Mouse (Mus musculus) embryonic facial prominence, embryonic 15.5 days (tissue): ENCODE data around the gene Fam81a. TPM values are rescaled to one million over a fixed set of nuclear protein-coding genes. Genes with fewer than 3 reads are reported as not detected.
A peak's percentile ranks its signal among the peaks of the same experiment; 100 is the strongest.

Experiments used
- ATAC-seq: fragments of 200-750 bp; cut with Nextera tagmentation; 2 replicates; pipeline ENCODE4 v1.8.0; 2017; ENCODE audit warnings: low read depth, moderate TSS enrichment; ENCODE audit not compliant: insufficient number of reproducible peaks, low FRiP score, low TSS enrichment
- H3K27ac ChIP-seq: fragments of 300-500 bp; sonication (generic); replicated peaks from 2 replicates; pipeline ENCODE4 v1.5.1; 2015; ENCODE audit warnings: mild to moderate bottlenecking, inconsistent platforms
- H3K27me3 ChIP-seq: fragments of 300-500 bp; sonication (generic); 2 replicates; pipeline ENCODE4 v1.6.1; 2015; ENCODE audit warnings: inconsistent platforms
- H3K36me3 ChIP-seq: fragments of 300-500 bp; sonication (generic); 2 replicates; pipeline ENCODE4 v1.6.1; 2015; ENCODE audit warnings: mild to moderate bottlenecking, inconsistent platforms
- H3K4me1 ChIP-seq: fragments of 300-500 bp; sonication (generic); 2 replicates; pipeline ENCODE4 v1.6.1; 2015; ENCODE audit warnings: inconsistent platforms
- H3K4me2 ChIP-seq: fragments of 300-500 bp; sonication (generic); replicated peaks from 2 replicates; pipeline ENCODE4 v1.6.1; 2015; ENCODE audit warnings: mild to moderate bottlenecking, inconsistent platforms
- H3K4me3 ChIP-seq: fragments of 300-500 bp; sonication (generic); replicated peaks from 2 replicates; pipeline ENCODE4 v1.5.1; 2015; ENCODE audit warnings: mild to moderate bottlenecking, inconsistent platforms
- H3K9ac ChIP-seq: fragments of 300-500 bp; sonication (generic); 2 replicates; pipeline ENCODE4 v1.6.1; 2015; ENCODE audit warnings: inconsistent platforms
- H3K9me3 ChIP-seq: fragments of 300-500 bp; sonication (generic); replicated peaks from 2 replicates; pipeline ENCODE4 v1.6.1; 2016; ENCODE audit warnings: inconsistent platforms
- WGBS: fragments of 180-500 bp; shearing (Covaris S2); methylation state at CpG from one replicate; pipeline ENCODE4 v1.1.7; 2015; 5-methylcytosine and 5-hydroxymethylcytosine counted together
- polyA plus RNA-seq: library from polyadenylated mRNA; unstranded; fragments of >200 nt; fragmentation: Nextera tagmentation; extraction: Ambion mirVana; gene quantifications from 2 replicates; pipeline ENCODE4 v1.2.1, GENCODE M21; 2015

The Fam81a gene
- polyA plus RNA-seq, 1 experiment from 2014 or later: 13.8 TPM

- Histone ChIP-seq H3K27ac (no peak overlapping the region), H3K27me3 (no peaks in the 10 kb centered on the region), H3K36me3 (no peaks in the 10 kb centered on the region), H3K4me2 (peak overlapping the region; percentile 15; the same call in 1 of the 2 replicates), H3K4me3 (no peak overlapping the region), H3K9me3 (no peaks in the 10 kb centered on the region), H3K4me1 (peaks cover 5% of the 10 kb centered on the region; the same call in 1 of the 2 replicates), H3K9ac (no peak overlapping the region)
- WGBS: 51% methylated on average over 25 of the region's 25 CpGs
- ATAC-seq: no peak
Observed at GRCm38 (mm10) chr9:70082357-70083204, 59.8 kb downstream of the Fam81a start.

DNA sequence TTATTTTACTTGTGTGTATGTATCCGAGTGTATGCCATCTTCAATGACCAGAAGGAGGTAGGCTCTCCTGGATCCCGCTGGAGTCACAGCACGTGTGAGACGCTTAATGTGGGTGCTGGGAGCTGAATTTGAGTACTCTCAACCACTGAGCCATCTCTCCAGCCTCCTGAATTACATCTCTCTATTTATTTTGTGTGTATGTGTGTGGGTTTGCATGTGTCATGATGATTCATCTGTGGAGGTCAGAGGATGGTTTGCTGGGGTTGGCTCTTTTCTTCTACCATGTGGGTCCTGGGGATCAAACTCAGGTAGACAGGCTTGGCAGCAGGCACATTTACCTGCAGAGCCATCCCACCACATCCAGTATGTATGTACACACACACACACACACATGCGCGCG, 60.6 kb downstream of the Fam81a start:
- no peak for ATAC-seq
- 93% methylated on average over 7 of the region's 7 CpGs for WGBS
- no peaks in the 10 kb centered on the region for H3K27me3 ChIP-seq
- no peak overlapping the region for H3K4me2 ChIP-seq
- no peak overlapping the region for H3K27ac ChIP-seq
- H3K4me3 ChIP-seq: no peak overlapping the region
- no peak overlapping the region for H3K9ac ChIP-seq
- no peaks in the 10 kb centered on the region for H3K36me3 ChIP-seq
- peaks cover 5% of the 10 kb centered on the region; the same call in 1 of the 2 replicates for H3K4me1 ChIP-seq
- no peaks in the 10 kb centered on the region for H3K9me3 ChIP-seq

DNA sequence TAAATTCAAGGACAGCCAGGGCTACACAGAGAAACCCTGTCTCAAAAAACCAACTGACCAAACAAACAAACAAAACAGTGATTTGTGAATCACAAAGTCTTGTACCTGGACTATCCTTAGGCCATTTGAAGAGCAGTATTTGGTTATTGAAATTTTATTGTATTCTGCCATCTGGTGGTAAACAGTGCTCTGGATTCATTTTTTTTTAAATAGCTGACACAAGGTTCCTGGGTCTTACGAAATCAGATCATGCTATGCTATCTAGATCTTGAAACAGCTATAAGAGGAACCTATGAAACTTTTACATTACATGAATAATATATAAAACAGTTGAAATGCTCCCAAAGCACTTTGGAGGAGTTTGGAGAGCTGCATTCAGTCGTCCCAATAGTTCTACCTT, 61.4 kb downstream of the Fam81a start:
- Histone ChIP-seq H3K4me1 (peaks cover 5% of the 10 kb centered on the region; the same call in 1 of the 2 replicates), H3K4me2 (no peak overlapping the region), H3K4me3 (no peak overlapping the region), H3K36me3 (no peaks in the 10 kb centered on the region), H3K27me3 (no peaks in the 10 kb centered on the region), H3K9me3 (no peaks in the 10 kb centered on the region), H3K9ac (no peak overlapping the region), H3K27ac (no peak overlapping the region)
- 71% methylated on average over 2 of the region's 2 CpGs for WGBS
- ATAC-seq: no peak

- H3K4me2 ChIP-seq: no peak overlapping the region
- H3K27ac ChIP-seq: no peak overlapping the region
- no peak overlapping the region for H3K9ac ChIP-seq
- peaks cover 5% of the 10 kb centered on the region; the same call in 1 of the 2 replicates for H3K4me1 ChIP-seq
- H3K27me3 ChIP-seq: no peaks in the 10 kb centered on the region
- H3K36me3 ChIP-seq: no peaks in the 10 kb centered on the region
- ATAC-seq: no peak
- 83% methylated on average over 9 of the region's 9 CpGs for WGBS
- no peak overlapping the region for H3K4me3 ChIP-seq
- H3K9me3 ChIP-seq: no peaks in the 10 kb centered on the region
Observed at GRCm38 (mm10) chr9:70080027-70080800, 62.1 kb downstream of the Fam81a start.

DNA sequence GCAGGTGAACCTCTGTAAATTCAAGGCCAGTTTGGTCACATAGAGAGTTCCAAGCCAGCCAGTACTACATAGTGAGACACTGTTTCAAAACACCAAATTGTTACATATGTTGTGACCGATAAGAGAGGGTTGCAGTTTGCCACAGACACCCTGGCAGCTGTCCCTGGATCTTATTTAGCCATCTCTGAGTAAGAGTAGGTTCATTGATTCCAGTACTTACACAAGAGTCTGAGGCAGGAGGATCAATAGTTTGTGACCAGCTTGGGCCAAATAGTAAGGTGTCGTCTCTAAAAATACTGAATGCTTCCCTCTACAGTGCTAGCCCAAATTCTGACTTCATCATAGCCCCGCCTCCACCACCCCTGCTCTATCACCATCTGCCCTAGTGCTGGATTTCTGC, 64.3 kb downstream of the Fam81a start:
- no peak overlapping the region for H3K9ac ChIP-seq
- H3K4me3 ChIP-seq: no peak overlapping the region
- ATAC-seq: no peak
- peaks cover 5% of the 10 kb centered on the region; the same call in 1 of the 2 replicates for H3K4me1 ChIP-seq
- H3K27me3 ChIP-seq: 0 out of 2 replicates have a peak, but pooled peaks cover 2% of the 10 kb centered on the region
- no peaks in the 10 kb centered on the region for H3K9me3 ChIP-seq
- H3K27ac ChIP-seq: no peak overlapping the region
- 80% methylated on average over 3 of the region's 3 CpGs for WGBS
- H3K36me3 ChIP-seq: no peaks in the 10 kb centered on the region
- no peak overlapping the region for H3K4me2 ChIP-seq

DNA sequence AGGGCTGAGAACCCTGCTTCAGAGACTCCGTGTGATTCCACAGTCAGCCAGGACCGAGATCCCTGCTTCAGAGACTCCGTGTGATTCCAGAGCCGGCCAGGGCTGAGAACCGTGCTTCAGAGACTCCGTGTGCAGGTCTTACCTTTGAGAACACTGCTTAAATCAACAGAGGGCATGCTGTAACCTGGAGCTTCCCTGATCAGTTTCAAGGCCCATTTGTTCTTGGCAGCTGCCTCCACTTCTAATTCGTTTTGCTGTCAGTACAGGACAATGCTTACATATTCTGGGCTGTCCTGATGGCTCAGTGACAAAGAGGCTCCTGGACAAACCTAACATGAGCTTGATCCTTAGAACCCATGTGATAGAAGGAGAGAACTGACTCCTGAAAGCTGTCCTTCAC, 65.2 kb downstream of the Fam81a start:
- no peak for ATAC-seq
- H3K36me3 ChIP-seq: no peaks in the 10 kb centered on the region
- WGBS: 48% methylated on average over 7 of the region's 7 CpGs
- H3K9ac ChIP-seq: no peak overlapping the region
- H3K4me3 ChIP-seq: no peak overlapping the region
- no peak overlapping the region for H3K27ac ChIP-seq
- no peak overlapping the region for H3K4me2 ChIP-seq
- no peaks in the 10 kb centered on the region for H3K9me3 ChIP-seq
- H3K27me3 ChIP-seq: 0 out of 2 replicates have a peak, but pooled peaks cover 2% of the 10 kb centered on the region
- no peaks in the 10 kb centered on the region for H3K4me1 ChIP-seq

GRCm38 (mm10) chr9:70072387-70072786, 70.0 kb downstream of the Fam81a start:
- Histone ChIP-seq H3K4me2 (no peak overlapping the region), H3K9ac (no peak overlapping the region), H3K4me3 (no peak overlapping the region), H3K27me3 (0 out of 2 replicates have a peak, but pooled peaks cover 2% of the 10 kb centered on the region), H3K27ac (no peak overlapping the region), H3K4me1 (no peaks in the 10 kb centered on the region), H3K9me3 (no peaks in the 10 kb centered on the region), H3K36me3 (no peaks in the 10 kb centered on the region)
- WGBS: 81% methylated on average over 8 of the region's 8 CpGs
- no peak for ATAC-seq

GRCm38 (mm10) chr9:70069961-70070435, 72.4 kb downstream of the Fam81a start:
- no peaks in the 10 kb centered on the region for H3K4me1 ChIP-seq
- H3K36me3 ChIP-seq: no peaks in the 10 kb centered on the region
- no peak overlapping the region for H3K9ac ChIP-seq
- no peaks in the 10 kb centered on the region for H3K9me3 ChIP-seq
- WGBS: 65% methylated on average over 8 of the region's 8 CpGs
- no peak overlapping the region for H3K4me2 ChIP-seq
- no peak for ATAC-seq
- H3K4me3 ChIP-seq: no peak overlapping the region
- H3K27ac ChIP-seq: no peak overlapping the region
- 0 out of 2 replicates have a peak, but pooled peaks cover 2% of the 10 kb centered on the region for H3K27me3 ChIP-seq

GRCm38 (mm10) chr9:70067497-70067896, 74.9 kb downstream of the Fam81a start:
- no peak overlapping the region for H3K27ac ChIP-seq
- H3K4me2 ChIP-seq: no peak overlapping the region
- no peaks in the 10 kb centered on the region for H3K36me3 ChIP-seq
- whole genome bisulfite sequencing: 90% methylated on average over 3 of the region's 3 CpGs
- no peak overlapping the region for H3K4me3 ChIP-seq
- H3K27me3 ChIP-seq: no peaks in the 10 kb centered on the region
- no peak for ATAC-seq
- H3K4me1 ChIP-seq: no peaks in the 10 kb centered on the region
- no peak overlapping the region for H3K9ac ChIP-seq
- no peaks in the 10 kb centered on the region for H3K9me3 ChIP-seq

DNA sequence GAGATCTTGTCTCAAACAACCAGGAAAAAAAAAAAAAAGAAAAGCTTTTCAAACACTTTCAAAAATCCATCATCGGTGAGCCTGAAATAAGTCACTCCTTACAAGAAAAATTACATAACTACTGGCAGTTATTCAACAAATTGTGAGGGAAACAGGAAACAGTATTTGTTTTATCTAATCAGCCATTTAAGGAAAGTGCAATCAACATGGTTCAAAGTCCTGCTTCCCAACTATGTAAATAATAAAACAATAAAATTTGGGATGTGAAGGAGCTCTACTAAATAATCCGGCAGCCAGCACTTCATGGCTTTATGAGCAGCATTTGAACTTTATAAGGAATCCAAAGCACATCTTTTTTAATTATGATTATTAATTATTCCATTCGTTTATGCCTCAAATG, 80.3 kb downstream of the Fam81a start:
- Histone ChIP-seq H3K4me3 (no peak overlapping the region), H3K4me1 (no peaks in the 10 kb centered on the region), H3K9ac (no peak overlapping the region), H3K27ac (no peak overlapping the region), H3K36me3 (no peaks in the 10 kb centered on the region), H3K9me3 (no peaks in the 10 kb centered on the region), H3K27me3 (no peaks in the 10 kb centered on the region), H3K4me2 (no peak overlapping the region)
- 74% methylated on average over 3 of the region's 3 CpGs for WGBS
- ATAC-seq: no peak

DNA sequence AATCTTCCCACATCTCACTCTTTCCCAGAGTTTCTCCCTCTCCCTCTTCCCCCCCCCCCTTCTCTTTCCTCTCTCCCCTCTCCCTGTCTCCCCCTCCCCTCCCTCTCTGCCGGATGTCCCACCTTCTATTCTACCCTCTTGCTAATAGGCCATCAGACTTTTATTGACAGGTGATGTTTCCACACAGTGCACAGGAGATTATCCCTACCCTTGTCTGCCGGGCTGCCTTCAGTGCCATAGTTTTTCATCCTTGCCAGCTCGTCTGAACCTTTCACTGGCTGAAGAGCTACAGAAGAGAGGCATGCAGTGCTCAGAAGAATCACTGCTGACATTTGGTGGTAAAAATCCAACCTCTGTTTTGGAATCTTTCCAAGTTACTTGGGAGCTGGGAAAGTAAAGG, 88.9 kb downstream of the Fam81a start:
- no peak overlapping the region for H3K27ac ChIP-seq
- no peaks in the 10 kb centered on the region for H3K36me3 ChIP-seq
- peaks cover 17% of the 10 kb centered on the region for H3K4me1 ChIP-seq
- no peak overlapping the region for H3K9ac ChIP-seq
- H3K9me3 ChIP-seq: no peaks in the 10 kb centered on the region
- H3K27me3 ChIP-seq: no peaks in the 10 kb centered on the region
- H3K4me2 ChIP-seq: no peak overlapping the region
- no peak for ATAC-seq
- 46% methylated on average over 3 of the region's 3 CpGs for WGBS
- H3K4me3 ChIP-seq: no peak overlapping the region
